Mouse (Mus musculus) lung, adult 2 months (tissue): ENCODE data around the gene Gnb5.

Experiments used
- CTCF ChIP-seq: fragments of 200-500 bp; IDR thresholded peaks from 2 replicates; pipeline ENCODE4 v1.5.1; 2011; ENCODE audit warnings: mild to moderate bottlenecking, low read length, control low read depth; ENCODE audit not compliant: insufficient read depth
- POLR2A ChIP-seq: fragments of 200-500 bp; IDR thresholded peaks from 2 replicates; pipeline ENCODE4 v1.6.1; 2011; ENCODE audit warnings: low read depth, mild to moderate bottlenecking, control low read depth, low read length, borderline replicate concordance; ENCODE audit errors: extremely low read depth

- TF ChIP-seq CTCF (peak; percentile 79), POLR2A (no peak)
Observed at GRCm38 (mm10) chr9:75282830-75283229, 23.3 kb upstream of the Gnb5 start.
